Mouse (Mus musculus) retina, adult 2 months (tissue): Measurements from ENCODE around the gene Gm19345.

ENCODE experiments used
- DNase-seq: peaks from one replicate; pipeline ENCODE4 v3.0.0-alpha.2; 2012; ENCODE audit warnings: low read depth, low spot score

Gm19345 gene

GRCm38 (mm10) chr7:19851858-19852570 is at the start of gene Gm19345:
TSS of gene Gm19345 (plus strand) at chr7:19852003.
- no peak for DNase-seq

- no peak for DNase-seq
Observed at GRCm38 (mm10) chr7:19802995-19803394, 48.8 kb upstream of the Gm19345 start.

GRCm38 (mm10) chr7:19806356-19806969 is 45.3 kb upstream of the Gm19345 start:
- no peak for DNase-seq

GRCm38 (mm10) chr7:19809369-19809768 is 42.4 kb upstream of the Gm19345 start:
- no peak for DNase-seq

- no peak for DNase-seq
Observed at GRCm38 (mm10) chr7:19811114-19811513, 40.7 kb upstream of the Gm19345 start.

- no peak for DNase-seq
Observed at GRCm38 (mm10) chr7:19813161-19813560, 38.6 kb upstream of the Gm19345 start.

- no peak for DNase-seq
Observed at GRCm38 (mm10) chr7:19813579-19814122, 38.2 kb upstream of the Gm19345 start.

- no peak for DNase-seq
Observed at GRCm38 (mm10) chr7:19815296-19816223, 36.2 kb upstream of the Gm19345 start.

GRCm38 (mm10) chr7:19816224-19816771 is 35.5 kb upstream of the Gm19345 start:
- no peak for DNase-seq

GRCm38 (mm10) chr7:19817382-19818105 is 34.3 kb upstream of the Gm19345 start:
- DNase-seq = no peak

GRCm38 (mm10) chr7:19818440-19818839 is 33.4 kb upstream of the Gm19345 start:
- no peak for DNase-seq

GRCm38 (mm10) chr7:19818875-19819274 is 32.9 kb upstream of the Gm19345 start:
- DNase-seq = no peak

GRCm38 (mm10) chr7:19820347-19821048 is 31.3 kb upstream of the Gm19345 start:
- DNase-seq = no peak

GRCm38 (mm10) chr7:19821633-19822032 is 30.2 kb upstream of the Gm19345 start:
- DNase-seq = no peak

- DNase-seq = no peak
Observed at GRCm38 (mm10) chr7:19822193-19822592, 29.6 kb upstream of the Gm19345 start.

GRCm38 (mm10) chr7:19822604-19823058 is 29.2 kb upstream of the Gm19345 start, which contains the start of gene Bcl3:
TSS of gene Bcl3 (minus strand) at chr7:19822770.
- no peak for DNase-seq

GRCm38 (mm10) chr7:19823256-19824181 is 28.3 kb upstream of the Gm19345 start:
- DNase-seq = no peak

GRCm38 (mm10) chr7:19824182-19824973 is 27.4 kb upstream of the Gm19345 start:
- DNase-seq = no peak
